Mouse (Mus musculus) neural tube, embryonic 11.5 days (tissue): ENCODE measurements around the gene Slc38a10. TPM values are rescaled to one million over a fixed set of nuclear protein-coding genes. Genes with fewer than 3 reads are reported as not detected.
A peak's percentile ranks its signal among the peaks of the same experiment; 100 is the strongest.

Experiments
- ATAC-seq: fragments of 200-750 bp; cut with Nextera tagmentation; 2 replicates; pipeline ENCODE4 v1.8.0; 2017; ENCODE audit warnings: moderate number of reproducible peaks, mild to moderate bottlenecking, moderate TSS enrichment, moderate library complexity; ENCODE audit not compliant: insufficient read depth, low FRiP score, low TSS enrichment
- DNase-seq: peaks from one replicate; pipeline ENCODE4 v3.0.0-alpha.2; 2015; ENCODE audit warnings: low spot score
- H3K27ac ChIP-seq: fragments of 300-500 bp; sonication (generic); 2 replicates; pipeline ENCODE4 v1.5.1; 2014; ENCODE audit warnings: low read depth, mild to moderate bottlenecking, low read length
- H3K27me3 ChIP-seq: fragments of 300-500 bp; sonication (generic); 2 replicates; pipeline ENCODE4 v1.6.1; 2014; ENCODE audit warnings: mild to moderate bottlenecking, low read length, mixed read lengths; ENCODE audit not compliant: control insufficient read depth, insufficient read depth
- H3K36me3 ChIP-seq: fragments of 300-500 bp; sonication (generic); 2 replicates; pipeline ENCODE4 v1.6.1; 2014; ENCODE audit warnings: mild to moderate bottlenecking, low read length, moderate library complexity, mixed read lengths; ENCODE audit not compliant: control insufficient read depth, insufficient read depth
- H3K4me1 ChIP-seq: fragments of 300-500 bp; sonication (generic); 2 replicates; pipeline ENCODE4 v1.6.1; 2014; ENCODE audit warnings: low read length, mixed read lengths; ENCODE audit not compliant: control insufficient read depth, insufficient read depth
- H3K4me2 ChIP-seq: fragments of 300-500 bp; sonication (generic); 2 replicates; pipeline ENCODE4 v1.6.1; 2014; ENCODE audit warnings: low read depth, mild to moderate bottlenecking, moderate library complexity
- H3K4me3 ChIP-seq: fragments of 300-500 bp; sonication (generic); 2 replicates; pipeline ENCODE4 v1.5.1; 2014; ENCODE audit warnings: low read depth, low read length
- H3K9ac ChIP-seq: fragments of 300-500 bp; sonication (generic); 2 replicates; pipeline ENCODE4 v1.6.1; 2014; ENCODE audit warnings: mild to moderate bottlenecking, low read length
- H3K9me3 ChIP-seq: fragments of 300-500 bp; sonication (generic); 2 replicates; pipeline ENCODE4 v1.6.1; 2016; ENCODE audit warnings: low read length; ENCODE audit not compliant: control insufficient read depth
- whole genome bisulfite sequencing: fragments of 180-500 bp; shearing (Covaris S2); extraction: QIAGEN DNeasy Blood & Tissue Kit; methylation state at CpG from one replicate; pipeline ENCODE4 v1.1.7; 2014; 5-methylcytosine and 5-hydroxymethylcytosine counted together
- polyA plus RNA-seq: library from polyadenylated mRNA; unstranded; fragments of >200 nt; fragmentation: Nextera tagmentation; extraction: Ambion mirVana; gene quantifications from 2 replicates; pipeline ENCODE4 v1.2.1, GENCODE M21; 2014

Gene Slc38a10
- polyA plus RNA-seq, 1 experiment from 2014 or later: 79.1 TPM

DNA sequence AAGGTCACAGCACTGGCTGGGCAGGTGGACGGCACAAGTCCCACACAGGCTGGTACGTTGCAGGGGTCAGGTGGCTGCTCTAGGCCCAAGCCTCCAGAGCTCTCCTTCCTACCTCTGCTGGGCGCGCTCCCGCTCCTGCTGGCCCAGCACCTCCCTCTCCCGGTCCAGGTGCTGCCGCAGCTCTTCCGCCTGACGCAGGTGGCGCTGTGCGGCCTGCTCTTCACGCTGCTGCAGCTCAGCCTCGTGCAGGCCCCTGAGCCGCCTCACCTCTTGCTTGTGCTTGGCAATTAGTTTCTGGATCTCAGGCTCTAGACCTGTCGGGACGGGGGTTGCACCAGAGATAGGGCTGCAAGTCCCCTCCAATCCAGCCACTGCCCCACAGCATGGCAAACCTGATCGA, 83.3 kb downstream of the Slc38a10 start:
- H3K27me3 ChIP-seq: no peaks in the 10 kb centered on the region
- H3K27ac ChIP-seq: no peak overlapping the region
- H3K4me2 ChIP-seq: no peak overlapping the region; the same call in 1 of the 2 replicates
- no peak for ATAC-seq
- DNase-seq: no peak
- 62% methylated on average over 17 of the region's 17 CpGs for WGBS
- no peak overlapping the region for H3K9ac ChIP-seq
- H3K4me3 ChIP-seq: no peak overlapping the region
- H3K9me3 ChIP-seq: no peaks in the 10 kb centered on the region
- peaks cover 27% of the 10 kb centered on the region for H3K36me3 ChIP-seq
- H3K4me1 ChIP-seq: peaks cover 11% of the 10 kb centered on the region; the same call in 1 of the 2 replicates

GRCm38 (mm10) chr11:120065291-120065690, 85.9 kb downstream of the Slc38a10 start:
- Histone ChIP-seq H3K9ac (no peak overlapping the region), H3K27me3 (no peaks in the 10 kb centered on the region), H3K27ac (no peak overlapping the region), H3K36me3 (peaks cover 19% of the 10 kb centered on the region), H3K4me3 (no peak overlapping the region), H3K4me1 (peaks cover 11% of the 10 kb centered on the region; the same call in 1 of the 2 replicates), H3K4me2 (no peak overlapping the region), H3K9me3 (no peaks in the 10 kb centered on the region)
- DNase-seq: peak; percentile 40
- WGBS: 42% methylated on average over 10 of the region's 10 CpGs
- ATAC-seq: no peak

- Histone ChIP-seq H3K4me3 (no peak overlapping the region), H3K9me3 (no peaks in the 10 kb centered on the region), H3K4me2 (no peak overlapping the region), H3K36me3 (peaks cover 16% of the 10 kb centered on the region), H3K27me3 (no peaks in the 10 kb centered on the region), H3K9ac (no peak overlapping the region), H3K4me1 (peaks cover 10% of the 10 kb centered on the region; the same call in 1 of the 2 replicates), H3K27ac (no peak overlapping the region)
- WGBS: 93% methylated on average over 11 of the region's 11 CpGs
- ATAC-seq (no peak), DNase-seq (no peak)
Observed at GRCm38 (mm10) chr11:120064668-120065040, 86.5 kb downstream of the Slc38a10 start.

- Histone ChIP-seq H3K9ac (no peak overlapping the region), H3K27ac (peak overlapping the region; percentile 14; the same call in 1 of the 2 replicates), H3K4me1 (0 out of 2 replicates have a peak, but pooled peaks cover 5% of the 10 kb centered on the region), H3K4me3 (no peak overlapping the region), H3K27me3 (no peaks in the 10 kb centered on the region), H3K9me3 (no peaks in the 10 kb centered on the region), H3K36me3 (peaks cover 16% of the 10 kb centered on the region), H3K4me2 (no peak overlapping the region)
- ATAC-seq (no peak), DNase-seq (no peak)
- 87% methylated on average over 12 of the region's 13 CpGs for WGBS
Observed at GRCm38 (mm10) chr11:120064006-120064667, 87.0 kb downstream of the Slc38a10 start.

DNA sequence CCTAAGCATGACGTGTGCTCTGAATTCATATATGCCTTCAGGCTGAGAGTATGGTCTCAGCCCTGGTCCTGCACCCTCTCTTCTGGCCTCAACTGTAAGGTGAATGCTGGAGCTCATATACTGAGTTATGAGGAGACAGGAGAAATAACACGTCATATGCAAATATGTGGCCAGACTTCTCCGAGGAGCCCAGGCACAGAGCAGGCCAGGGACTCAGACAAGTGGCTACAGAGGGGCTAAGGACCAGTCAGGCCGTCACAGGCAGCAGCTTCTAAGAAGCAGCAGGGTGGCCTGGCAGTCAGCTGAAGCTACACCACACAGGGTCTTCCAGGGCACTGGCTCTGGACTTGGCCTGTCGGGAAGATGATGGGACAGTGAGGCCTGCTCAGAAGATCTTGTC, 87.8 kb downstream of the Slc38a10 start:
- no peak overlapping the region for H3K4me3 ChIP-seq
- H3K9ac ChIP-seq: no peak overlapping the region
- no peak for ATAC-seq
- H3K4me1 ChIP-seq: no peaks in the 10 kb centered on the region
- H3K9me3 ChIP-seq: no peaks in the 10 kb centered on the region
- WGBS: 88% methylated on average over 5 of the region's 5 CpGs
- peaks cover 15% of the 10 kb centered on the region for H3K36me3 ChIP-seq
- H3K27me3 ChIP-seq: no peaks in the 10 kb centered on the region
- no peak for DNase-seq
- no peak overlapping the region for H3K27ac ChIP-seq
- no peak overlapping the region for H3K4me2 ChIP-seq

GRCm38 (mm10) chr11:120060634-120061033, 90.5 kb downstream of the Slc38a10 start:
- Histone ChIP-seq H3K27ac (no peak overlapping the region), H3K4me2 (no peak overlapping the region), H3K9ac (no peak overlapping the region), H3K4me1 (no peaks in the 10 kb centered on the region), H3K36me3 (peaks cover 5% of the 10 kb centered on the region; the same call in 1 of the 2 replicates), H3K4me3 (no peak overlapping the region), H3K9me3 (no peaks in the 10 kb centered on the region), H3K27me3 (no peaks in the 10 kb centered on the region)
- 81% methylated on average over 8 of the region's 8 CpGs for WGBS
- ATAC-seq: no peak
- DNase-seq: peak; percentile 7

DNA sequence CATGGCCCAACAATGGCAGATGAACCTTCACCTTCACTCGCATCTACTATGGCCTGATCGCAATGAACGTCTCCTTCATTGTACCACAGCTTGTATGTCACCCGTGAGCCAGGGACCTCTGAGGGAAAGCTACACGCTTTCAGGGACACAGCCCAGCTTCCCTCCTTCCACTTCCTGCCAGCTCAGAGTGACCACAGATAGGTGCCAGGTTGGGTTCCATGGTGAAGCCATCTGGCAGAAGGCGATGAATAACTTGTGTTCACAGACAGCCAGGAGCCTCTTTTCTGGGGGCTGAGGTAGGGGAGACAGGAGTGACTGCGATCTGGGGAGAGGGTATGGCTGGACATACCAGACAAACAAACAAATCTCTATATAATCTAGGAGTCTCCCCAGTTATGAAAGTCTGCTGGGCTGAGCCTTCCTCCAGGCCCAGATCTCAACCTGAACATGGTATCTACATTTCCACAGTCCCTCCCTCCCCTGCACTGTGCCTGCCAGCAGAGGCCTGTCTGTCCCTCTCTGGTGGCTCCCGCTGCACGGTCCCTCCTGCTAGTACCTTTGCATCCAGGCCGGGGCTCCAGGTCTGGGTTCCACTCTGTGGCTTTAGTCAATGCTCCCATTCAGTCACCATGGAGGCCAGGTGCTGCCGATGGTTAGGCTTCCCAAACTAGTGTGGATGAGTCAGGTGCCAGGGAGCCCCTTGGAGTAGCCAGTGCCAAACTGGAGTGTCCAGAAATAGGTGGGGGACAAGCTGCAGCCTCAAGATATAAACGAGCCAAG, 95.0 kb downstream of the Slc38a10 start:
- Histone ChIP-seq H3K9me3 (no peaks in the 10 kb centered on the region), H3K27ac (no peak overlapping the region), H3K4me3 (no peak overlapping the region), H3K4me1 (peaks cover 2% of the 10 kb centered on the region; the same call in 1 of the 2 replicates), H3K9ac (no peak overlapping the region), H3K27me3 (no peaks in the 10 kb centered on the region), H3K36me3 (no peaks in the 10 kb centered on the region), H3K4me2 (no peak overlapping the region)
- 86% methylated on average over 12 of the region's 12 CpGs for WGBS
- DNase-seq (no peak), ATAC-seq (no peak)
